Mouse (Mus musculus): ENCODE data around the gene Ripk1.

DNA sequence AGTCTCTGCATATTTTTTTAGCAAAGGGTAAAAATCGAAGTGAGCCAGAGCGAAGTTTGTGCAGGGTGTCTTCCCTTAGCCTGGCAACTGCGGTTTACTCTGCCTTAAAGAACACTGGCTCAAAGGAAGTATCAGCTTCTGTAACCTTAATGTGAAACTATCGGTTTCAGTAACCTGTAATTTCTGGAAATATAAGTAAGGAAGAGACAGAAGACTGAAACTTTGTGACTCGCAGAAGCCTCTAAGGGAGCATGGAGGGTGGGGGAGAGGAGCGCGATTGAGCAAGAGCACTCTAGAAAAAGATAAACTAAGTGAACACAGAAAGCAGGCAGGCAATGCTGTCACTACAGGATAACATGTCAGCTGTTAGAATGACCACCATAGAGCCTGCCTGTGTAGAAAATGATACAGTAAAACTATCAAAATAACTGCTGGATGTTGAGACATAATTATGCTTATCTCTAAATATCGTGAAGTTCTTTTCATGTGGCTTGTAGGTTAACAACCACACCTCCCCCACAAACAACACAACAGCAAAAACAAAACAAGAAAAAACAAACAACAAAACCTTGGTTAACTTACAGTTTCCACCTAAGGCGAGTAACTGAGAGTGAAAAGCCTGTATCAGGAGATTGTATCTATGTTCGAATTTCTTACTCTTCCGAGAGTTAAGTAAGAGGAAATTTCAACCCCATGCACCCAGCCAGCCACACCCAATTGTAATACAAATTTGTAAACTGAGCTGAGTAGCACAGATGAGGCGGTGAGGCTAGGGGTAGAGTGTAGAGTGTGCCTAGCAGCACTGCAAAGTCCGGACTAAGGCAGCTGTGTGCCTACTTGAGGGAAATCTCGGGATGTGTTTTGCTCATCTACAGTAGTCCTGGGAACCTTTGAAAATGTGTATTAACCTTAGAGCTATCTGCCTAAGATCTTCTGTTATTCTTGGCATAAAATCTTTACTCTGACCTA lies 36.8 kb upstream of the Ripk1 start:
- no peak for TF ChIP-seq EP300 (IDR thresholded peaks at IDR 0.05; ENCODE audit: low read depth)
- no peak for TF ChIP-seq CTCF (IDR thresholded peaks at IDR 0.05; ENCODE audit: low read depth)
